Mouse (Mus musculus): ENCODE measurements at regions not wholly inside any gene's neighbourhood (a gene's known extent, or its start where the extent isn't known, plus 50 kb on each side); places are given as distances from the start of the nearest gene placed in this dataset.

- H3K4me3 ChIP-seq (ENCODE audit: control insufficient read depth in 1 of 2, insufficient read depth in 1 of 2, low read depth in 2 of 2, low read length in 2 of 2): no peak overlapping the region
- H3K27me3 ChIP-seq (ENCODE audit: control insufficient read depth in 1 of 2, insufficient read depth in 2 of 2, low read length in 2 of 2): no peaks in the 10 kb centered on the region
- no peak overlapping the region for H3K9ac ChIP-seq (ENCODE audit: control insufficient read depth, low read depth, low read length, poor library complexity, severe bottlenecking)
- H3K9me3 ChIP-seq (replicated peaks; ENCODE audit: insufficient read depth, low read length): no peaks in the 10 kb centered on the region
- TF ChIP-seq ZC3H11A (IDR thresholded peaks at IDR 0.05; ENCODE audit: low read depth, low read length): no peak
- H3K27ac ChIP-seq (ENCODE audit: control insufficient read depth, low read depth, low read length): no peak overlapping the region
- no peaks in the 10 kb centered on the region for H3K36me3 ChIP-seq (ENCODE audit: control insufficient read depth in 1 of 2, insufficient read depth in 2 of 2, low read length in 2 of 2)
- H3K4me1 ChIP-seq (ENCODE audit: control insufficient read depth in 1 of 2, insufficient read depth in 2 of 2, low read length in 2 of 2): no peaks in the 10 kb centered on the region
- no peak for DNase-seq (ENCODE audit: low read depth, low spot score)
- H3K79me2 ChIP-seq (ENCODE audit: control insufficient read depth, insufficient read depth, low read length, poor library complexity): no peaks in the 10 kb centered on the region
These were observed 394.0 kb downstream of the Gpat3 start for GRCm38 (mm10) chr5:101239298-101240118.

GRCm38 (mm10) chr5:101236163-101236693 lies 390.7 kb downstream of the Gpat3 start:
- Histone ChIP-seq H3K79me2 (ENCODE audit: control insufficient read depth, insufficient read depth, low read length, poor library complexity) (no peaks in the 10 kb centered on the region), H3K4me3 (ENCODE audit: control insufficient read depth in 1 of 2, insufficient read depth in 1 of 2, low read depth in 2 of 2, low read length in 2 of 2) (no peak overlapping the region), H3K4me1 (ENCODE audit: control insufficient read depth in 1 of 2, insufficient read depth in 2 of 2, low read length in 2 of 2) (no peaks in the 10 kb centered on the region), H3K9me3 (replicated peaks; ENCODE audit: insufficient read depth, low read length) (no peaks in the 10 kb centered on the region), H3K27ac (ENCODE audit: control insufficient read depth, low read depth, low read length) (no peak overlapping the region), H3K36me3 (ENCODE audit: control insufficient read depth in 1 of 2, insufficient read depth in 2 of 2, low read length in 2 of 2) (no peaks in the 10 kb centered on the region), H3K27me3 (ENCODE audit: control insufficient read depth in 1 of 2, insufficient read depth in 2 of 2, low read length in 2 of 2) (no peaks in the 10 kb centered on the region), H3K9ac (ENCODE audit: control insufficient read depth, low read depth, low read length, poor library complexity, severe bottlenecking) (no peak overlapping the region)
- DNase-seq (ENCODE audit: low read depth, low spot score): no peak
- TF ChIP-seq GABPA (IDR thresholded peaks at IDR 0.05; ENCODE audit: low read depth, low read length) (no peak), POLR2A (IDR thresholded peaks at IDR 0.05; ENCODE audit: control insufficient read depth in 1 of 2, insufficient read depth in 1 of 2, low read depth in 1 of 2, low read length in 2 of 2, poor library complexity in 1 of 2) (no peak), ZMIZ1 (IDR thresholded peaks at IDR 0.05; ENCODE audit: low read depth, low read length) (no peak), UBTF (IDR thresholded peaks at IDR 0.05; ENCODE audit: borderline replicate concordance, insufficient read depth, low read depth, low read length) (no peak), TBP (IDR thresholded peaks at IDR 0.05; ENCODE audit: low read depth, low read length) (no peak), POLR2AphosphoS2 (IDR thresholded peaks at IDR 0.05; ENCODE audit: low read length) (no peak), CTCF (IDR thresholded peaks at IDR 0.05 in 2 of 3, conservative IDR thresholded peaks at IDR 0.05 in 1 of 3; ENCODE audit: control insufficient read depth in 1 of 3, insufficient read depth in 1 of 3, low read depth in 2 of 3, low read length in 3 of 3, poor library complexity in 1 of 3, severe bottlenecking in 1 of 3) (no peak), TAL1 (IDR thresholded peaks at IDR 0.05; ENCODE audit: low read length) (no peak), USF1 (IDR thresholded peaks at IDR 0.05; ENCODE audit: low read depth, low read length) (no peak), ELF1 (IDR thresholded peaks at IDR 0.05; ENCODE audit: low read depth, low read length) (no peak)

GRCm38 (mm10) chr5:101222390-101222789 lies 376.9 kb downstream of the Gpat3 start:
- H3K9me3 ChIP-seq (replicated peaks; ENCODE audit: insufficient read depth, low read length): no peaks in the 10 kb centered on the region
- no peaks in the 10 kb centered on the region for H3K27me3 ChIP-seq (ENCODE audit: control insufficient read depth in 1 of 2, insufficient read depth in 2 of 2, low read length in 2 of 2)
- H3K4me3 ChIP-seq (ENCODE audit: control insufficient read depth in 1 of 2, insufficient read depth in 1 of 2, low read depth in 2 of 2, low read length in 2 of 2): no peak overlapping the region
- no peak overlapping the region for H3K27ac ChIP-seq (ENCODE audit: control insufficient read depth, low read depth, low read length)
- no peak overlapping the region for H3K9ac ChIP-seq (ENCODE audit: control insufficient read depth, low read depth, low read length, poor library complexity, severe bottlenecking)
- no peak for TF ChIP-seq BHLHE40 (IDR thresholded peaks at IDR 0.05; ENCODE audit: borderline replicate concordance, low read depth, low read length)
- TF ChIP-seq POLR2AphosphoS2 (IDR thresholded peaks at IDR 0.05; ENCODE audit: low read length): no peak
- no peak for TF ChIP-seq ZMIZ1 (IDR thresholded peaks at IDR 0.05; ENCODE audit: low read depth, low read length)
- no peak for TF ChIP-seq TAL1 (IDR thresholded peaks at IDR 0.05; ENCODE audit: low read length)
- TF ChIP-seq MAFK (IDR thresholded peaks at IDR 0.05; ENCODE audit: borderline replicate concordance, low read depth, low read length): no peak
- TF ChIP-seq EP300 (IDR thresholded peaks at IDR 0.05; ENCODE audit: low read depth in 1 of 2, low read length in 2 of 2): no peak
- TF ChIP-seq TCF12 (IDR thresholded peaks at IDR 0.05; ENCODE audit: low read depth, low read length): no peak
- TF ChIP-seq CHD1 (IDR thresholded peaks at IDR 0.05; ENCODE audit: low read depth, low read length): no peak
- no peak for TF ChIP-seq MYB (IDR thresholded peaks at IDR 0.05; ENCODE audit: low read depth, low read length)
- no peak for TF ChIP-seq MYC (IDR thresholded peaks at IDR 0.05; ENCODE audit: low read depth, low read length)
- no peak for TF ChIP-seq HCFC1 (IDR thresholded peaks at IDR 0.05; ENCODE audit: low read depth, low read length)
- TF ChIP-seq NRF1 (IDR thresholded peaks at IDR 0.05; ENCODE audit: insufficient read depth, low read depth, low read length, poor library complexity, severe bottlenecking): no peak
- TF ChIP-seq UBTF (IDR thresholded peaks at IDR 0.05; ENCODE audit: borderline replicate concordance, insufficient read depth, low read depth, low read length): no peak
- no peak for TF ChIP-seq ZC3H11A (IDR thresholded peaks at IDR 0.05; ENCODE audit: low read depth, low read length)
- TF ChIP-seq GATA1 (IDR thresholded peaks at IDR 0.05; ENCODE audit: low read depth, low read length): no peak
- TF ChIP-seq ELF1 (IDR thresholded peaks at IDR 0.05; ENCODE audit: low read depth, low read length): no peak
- no peak for TF ChIP-seq KAT2A (conservative IDR thresholded peaks at IDR 0.05; ENCODE audit: low read depth, low read length)
- TF ChIP-seq RCOR1 (IDR thresholded peaks at IDR 0.05; ENCODE audit: low read depth, low read length): no peak
- TF ChIP-seq ZNF384 (IDR thresholded peaks at IDR 0.05; ENCODE audit: low read depth, low read length): no peak
- DNase-seq (ENCODE audit: low read depth, low spot score): no peak
- no peaks in the 10 kb centered on the region for H3K4me1 ChIP-seq (ENCODE audit: control insufficient read depth in 1 of 2, insufficient read depth in 2 of 2, low read length in 2 of 2)
- no peaks in the 10 kb centered on the region for H3K36me3 ChIP-seq (ENCODE audit: control insufficient read depth in 1 of 2, insufficient read depth in 2 of 2, low read length in 2 of 2)
- H3K79me2 ChIP-seq (ENCODE audit: control insufficient read depth, insufficient read depth, low read length, poor library complexity): no peaks in the 10 kb centered on the region
